Mouse (Mus musculus): ENCODE measurements around the gene Pms2.

DNA sequence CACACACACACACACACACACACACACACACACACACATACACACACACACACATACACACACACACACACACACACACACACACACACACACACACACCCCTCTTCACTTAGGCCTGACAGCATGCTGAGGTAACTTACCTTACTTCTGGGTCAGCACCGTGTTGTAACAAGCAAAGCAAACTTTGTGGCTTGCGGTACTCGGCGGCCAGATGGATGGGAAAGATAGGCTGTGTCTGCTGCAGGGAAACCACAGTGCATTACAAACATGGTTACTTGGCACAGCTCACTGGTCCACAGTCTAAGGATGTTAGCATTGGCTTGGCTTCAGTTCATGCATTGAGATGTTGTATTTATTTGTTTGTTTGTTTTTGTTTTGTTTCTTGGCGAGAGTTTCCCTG is 16.4 kb upstream of the Pms2 start:
- TF ChIP-seq POLR2A (IDR thresholded peaks at IDR 0.05; ENCODE audit: borderline replicate concordance, extremely low read depth, insufficient read depth, insufficient read length, poor library complexity, severe bottlenecking) (no peak), CTCF (IDR thresholded peaks at IDR 0.05; ENCODE audit: borderline replicate concordance, extremely low read depth, insufficient read depth, insufficient read length) (no peak)

All from brain, embryonic 14.5 days (tissue).